Mouse (Mus musculus) CH12.LX (cell line): ENCODE data around the gene Gzmm. TPM values are rescaled to one million over a fixed set of nuclear protein-coding genes. Genes with fewer than 3 reads are reported as not detected.

Source experiments
- DNase-seq: peaks from one replicate; pipeline ENCODE4 v3.0.0-alpha.2; 2013; ENCODE audit errors: extremely low read depth
- H3K27ac ChIP-seq: 2 replicates; pipeline ENCODE4 v1.5.1; 2012; ENCODE audit warnings: low read depth, mild to moderate bottlenecking, control low read depth, moderate library complexity; ENCODE audit not compliant: insufficient read depth
- H3K27me3 ChIP-seq: replicated peaks from 2 replicates; pipeline ENCODE3; 2012; ENCODE audit warnings: inconsistent platforms
- H3K36me3 ChIP-seq, 2 experiments: replicated peaks in 1 of 2; 2 replicates each; pipeline versions ENCODE3 to v1.6.1; 2012; ENCODE audit warnings: inconsistent platforms in 1 of 2, low read length in 1 of 2, mild to moderate bottlenecking in 1 of 2, mixed read lengths in 1 of 2, moderate library complexity in 1 of 2; ENCODE audit not compliant: control insufficient read depth in 1 of 2, insufficient read depth in 1 of 2
- H3K4me1 ChIP-seq, 2 experiments: 2 replicates each; pipeline ENCODE4 v1.6.1; 2012; ENCODE audit warnings: inconsistent platforms in 1 of 2, moderate library complexity in 1 of 2; ENCODE audit not compliant: insufficient read depth in 2 of 2, control insufficient read depth in 1 of 2
- H3K4me2 ChIP-seq: 2 replicates; pipeline ENCODE4 v1.6.1; 2012; ENCODE audit warnings: low read depth, mild to moderate bottlenecking, control low read depth; ENCODE audit not compliant: poor library complexity, insufficient read depth, severe bottlenecking
- H3K4me3 ChIP-seq, 3 experiments: fragments of 150-350 bp in 1 of 3; sonication (generic) in 1 of 3; replicated peaks in 1 of 3; 2 replicates each; pipeline versions ENCODE3 to v1.5.1; 2011 to 2012; ENCODE audit warnings: low read depth in 2 of 3, low read length in 2 of 3, mild to moderate bottlenecking in 2 of 3, moderate library complexity in 2 of 3, control low read depth in 1 of 3, improper control_type of control experiment in 1 of 3, inconsistent platforms in 1 of 3, mixed read lengths in 1 of 3; ENCODE audit not compliant: poor library complexity in 1 of 3
- H3K79me2 ChIP-seq: replicated peaks from 2 replicates; pipeline ENCODE4 v1.6.1; 2012; ENCODE audit warnings: mild to moderate bottlenecking, moderate library complexity; ENCODE audit not compliant: control insufficient read depth, poor library complexity, insufficient read depth, severe bottlenecking; ENCODE audit errors: extremely low read depth
- H3K9ac ChIP-seq: 2 replicates; pipeline ENCODE4 v1.6.1; 2012; ENCODE audit warnings: low read depth, mild to moderate bottlenecking, control low read depth, moderate library complexity; ENCODE audit not compliant: insufficient read depth
- H3K9me3 ChIP-seq: replicated peaks from 2 replicates; pipeline ENCODE3; 2012; ENCODE audit warnings: low read length, inconsistent platforms, mixed read lengths
- EP300 ChIP-seq: IDR thresholded peaks from 2 replicates; pipeline ENCODE4 v1.6.1; 2011; ENCODE audit warnings: low read length, improper control_type of control experiment
- ETS1 ChIP-seq: conservative IDR thresholded peaks from 2 replicates; pipeline ENCODE4 v1.6.1; 2012; ENCODE audit warnings: low read depth, mild to moderate bottlenecking, inconsistent platforms, low read length, improper control_type of control experiment, moderate library complexity
- HCFC1 ChIP-seq: IDR thresholded peaks from 2 replicates; pipeline ENCODE4 v1.6.1; 2012; ENCODE audit warnings: low read depth, mild to moderate bottlenecking, inconsistent platforms, low read length, improper control_type of control experiment
- IRF4 ChIP-seq: IDR thresholded peaks from 2 replicates; pipeline ENCODE4 v1.6.1; 2014; ENCODE audit warnings: low read depth, mild to moderate bottlenecking, inconsistent platforms, low read length, improper control_type of control experiment
- JUN ChIP-seq: IDR thresholded peaks from 2 replicates; pipeline ENCODE4 v1.6.1; 2011; ENCODE audit warnings: low read depth, mild to moderate bottlenecking, low read length, improper control_type of control experiment, moderate library complexity; ENCODE audit not compliant: insufficient read depth
- JUND ChIP-seq: conservative IDR thresholded peaks from 2 replicates; pipeline ENCODE4 v1.6.1; 2011; ENCODE audit warnings: low read depth, low read length, improper control_type of control experiment
- KAT2A ChIP-seq: IDR thresholded peaks from 2 replicates; pipeline ENCODE4 v1.6.1; 2012; ENCODE audit warnings: low read length, improper control_type of control experiment, inconsistent platforms; ENCODE audit not compliant: insufficient replicate concordance
- MAX ChIP-seq: IDR thresholded peaks from 2 replicates; pipeline ENCODE4 v1.6.1; 2011; ENCODE audit warnings: low read length, improper control_type of control experiment
- MXI1 ChIP-seq: IDR thresholded peaks from 2 replicates; pipeline ENCODE4 v1.6.1; 2011; ENCODE audit warnings: mild to moderate bottlenecking, low read depth, low read length, improper control_type of control experiment
- NRF1 ChIP-seq: IDR thresholded peaks from 2 replicates; pipeline ENCODE4 v1.6.1; 2014; ENCODE audit warnings: low read depth, mild to moderate bottlenecking, inconsistent platforms, low read length, improper control_type of control experiment, moderate library complexity
- PAX5 ChIP-seq: IDR thresholded peaks from 2 replicates; pipeline ENCODE4 v1.6.1; 2012; ENCODE audit warnings: low read length, inconsistent platforms, mixed read lengths
- POLR2A ChIP-seq: IDR thresholded peaks from 2 replicates; pipeline ENCODE4 v1.6.1; 2011; ENCODE audit warnings: low read depth, mild to moderate bottlenecking, improper control_type of control experiment, low read length
- SIN3A ChIP-seq: IDR thresholded peaks from 2 replicates; pipeline ENCODE4 v1.6.1; 2012; ENCODE audit warnings: low read length, improper control_type of control experiment, inconsistent platforms
- TCF12 ChIP-seq: IDR thresholded peaks from 2 replicates; pipeline ENCODE4 v1.6.1; 2014; ENCODE audit warnings: low read depth, mild to moderate bottlenecking, inconsistent platforms, low read length, improper control_type of control experiment
- USF1 ChIP-seq: IDR thresholded peaks from 2 replicates; pipeline ENCODE4 v1.6.1; 2014; ENCODE audit warnings: low read depth, mild to moderate bottlenecking, inconsistent platforms, low read length, improper control_type of control experiment
- USF2 ChIP-seq: conservative IDR thresholded peaks from 2 replicates; pipeline ENCODE4 v1.6.1; 2011; ENCODE audit warnings: low read depth, low read length, improper control_type of control experiment
- ZC3H11A ChIP-seq: IDR thresholded peaks from 2 replicates; pipeline ENCODE4 v1.6.1; 2012; ENCODE audit warnings: low read depth, mild to moderate bottlenecking, inconsistent platforms, low read length, improper control_type of control experiment
- ZKSCAN1 ChIP-seq: IDR thresholded peaks from 2 replicates; pipeline ENCODE4 v1.6.1; 2012; ENCODE audit warnings: low read depth, inconsistent platforms, low read length, improper control_type of control experiment, borderline replicate concordance
- ZMIZ1 ChIP-seq: IDR thresholded peaks from 2 replicates; pipeline ENCODE4 v1.6.1; 2012; ENCODE audit warnings: low read depth, mild to moderate bottlenecking, inconsistent platforms, low read length, improper control_type of control experiment
- ZNF384 ChIP-seq: IDR thresholded peaks from 2 replicates; pipeline ENCODE4 v1.6.1; 2012; ENCODE audit warnings: low read depth, low read length, improper control_type of control experiment, inconsistent platforms
- dilution Hi-C: fragments of 300-500 bp; cut with MboI; formaldehyde crosslinking; loops from 2 replicates; pipeline ENCODE4 v1.14.3; 2020; ENCODE audit warnings: low sequenced_read_pairs; ENCODE audit not compliant: extremely low pct_unique_long_range_greater_than_20kb, extremely low pct_ligation_motif_present
- in situ Hi-C: fragments of 300-500 bp; cut with MboI; formaldehyde crosslinking; loops from 3 replicates; pipeline ENCODE4 v1.14.3; 2019; ENCODE audit warnings: low sequenced_read_pairs, low pct_ligation_motif_present, low pct_unique_long_range_greater_than_20kb, mixed read lengths
- polyA plus RNA-seq: library from polyadenylated mRNA; unstranded; fragments of >175 nt; gene quantifications from 2 replicates; pipeline ENCODE4 v1.2.1, GENCODE M21; 2012; ENCODE audit warnings: low read depth; ENCODE audit not compliant: insufficient read length
- total RNA-seq, 2 experiments: library from RNA; depleted of rRNA; stranded (reverse); fragments of 300-350 nt in 1 of 2; fragments of >200 nt in 1 of 2; gene quantifications; 2 replicates each; pipeline ENCODE4 v1.2.3; 2012 to 2014

The Gzmm gene
- total and polyA plus RNA-seq, 3 experiments, result 0.17 to 0.73 (median 0.59) TPM

DNA sequence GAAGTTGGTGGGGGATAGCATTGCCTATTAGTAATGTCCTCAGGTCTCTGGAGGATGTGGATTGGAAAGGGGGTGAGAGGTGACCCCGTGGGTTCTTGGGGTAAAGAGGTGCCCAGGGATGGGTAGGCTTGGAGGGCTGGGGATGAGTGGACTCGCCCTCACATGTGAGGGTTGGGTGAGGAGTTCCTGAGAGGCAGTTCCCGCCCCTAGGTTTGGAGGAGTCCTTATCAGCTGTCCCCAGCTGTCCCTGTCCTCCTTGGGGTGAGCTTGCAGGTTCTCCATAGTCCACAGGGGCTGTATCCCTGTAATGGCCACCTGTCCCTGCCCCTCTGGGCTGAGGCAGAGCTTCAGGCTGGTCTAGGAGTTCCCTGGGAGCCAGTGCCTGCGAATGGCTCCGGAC, 17.1 kb downstream of the Gzmm start:
- Histone ChIP-seq H3K9me3 (no peaks in the 10 kb centered on the region), H3K9ac (peak overlapping the region; percentile 95), H3K4me1 (peaks cover 21 to 33% of the 10 kb centered on the region in 2 experiments), H3K4me2 (peak overlapping the region; percentile 64), H3K79me2 (peaks cover 46% of the 10 kb centered on the region), H3K36me3 (peaks cover 28 to 53% of the 10 kb centered on the region in 2 experiments), H3K27ac (no peak overlapping the region), H3K27me3 (no peaks in the 10 kb centered on the region), H3K4me3 (peak overlapping the region; percentile 11 to 94 (median 87))
- DNase-seq, result no peak
- TF ChIP-seq EP300, result no peak
- peak; percentile 12; the same call in 1 of the 2 replicates for TF ChIP-seq POLR2A
- dilution Hi-C loops, result no loop called here
- in situ Hi-C loops, result no loop called here

DNA sequence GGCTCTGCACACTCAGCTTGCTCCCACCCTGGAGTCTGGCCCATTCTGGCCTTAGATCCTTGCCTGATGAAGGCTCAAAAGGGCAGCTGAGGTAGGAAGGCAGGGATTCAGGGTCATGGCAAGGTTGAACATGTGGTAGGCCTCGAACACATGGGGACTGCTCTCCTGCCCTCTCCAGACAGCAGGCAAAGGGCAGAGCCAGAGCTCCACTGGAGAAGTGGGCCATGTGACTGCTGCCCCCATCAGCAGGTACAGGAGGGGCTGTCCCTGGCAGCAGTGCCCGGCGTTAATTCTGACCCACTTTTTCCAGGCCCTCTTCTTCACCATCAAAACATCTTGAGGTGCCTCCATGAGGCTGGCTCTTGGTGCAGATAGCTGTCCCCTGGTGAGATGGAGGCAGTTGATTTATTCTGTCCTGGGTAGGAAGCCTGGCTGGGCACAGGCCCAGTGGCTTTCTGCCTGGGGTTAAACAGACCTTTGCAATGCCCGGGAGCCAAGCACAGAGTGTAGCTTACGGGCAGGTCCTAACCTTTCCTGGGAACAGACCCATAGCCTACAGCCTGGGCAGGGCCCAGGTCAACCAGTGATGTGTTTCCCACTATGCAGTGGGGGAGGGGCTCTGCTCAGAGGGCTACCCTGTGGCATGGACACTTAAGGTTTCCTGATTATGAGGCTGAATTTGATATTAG, 17.7 kb downstream of the Gzmm start:
- H3K9me3 ChIP-seq, result no peaks in the 10 kb centered on the region
- H3K4me2 ChIP-seq, result peak overlapping the region; percentile 64
- peak; percentile 72 for TF ChIP-seq MAX
- no peak for TF ChIP-seq KAT2A
- TF ChIP-seq JUN, result peak; percentile 11; the same call in 1 of the 2 replicates
- TF ChIP-seq ETS1, result 0 out of 2 replicates have a peak, but pooled peaks have one; percentile 15
- TF ChIP-seq ZMIZ1, result no peak
- no peak; the same call in 1 of the 2 replicates for TF ChIP-seq USF2
- peak; percentile 51 for TF ChIP-seq USF1
- no peak for TF ChIP-seq JUND
- no peak for TF ChIP-seq ZC3H11A
- 0 out of 2 replicates have a peak, but pooled peaks have one; percentile 9 for TF ChIP-seq POLR2A
- TF ChIP-seq, all 38 proteins: peak for 5
- Histone ChIP-seq H3K27me3 (no peaks in the 10 kb centered on the region), H3K79me2 (peaks cover 46% of the 10 kb centered on the region), H3K9ac (peak overlapping the region; percentile 95), H3K27ac (peak overlapping the region; percentile 12; the same call in 1 of the 2 replicates), H3K36me3 (peaks cover 34 to 59% of the 10 kb centered on the region in 2 experiments), H3K4me3 (peak overlapping the region in 2 of 3 experiments; percentile 87 to 94), H3K4me1 (peaks cover 21 to 33% of the 10 kb centered on the region in 2 experiments)
- dilution Hi-C loops, result no loop called here
- no peak for DNase-seq
- in situ Hi-C loops, result no loop called here

- Histone ChIP-seq H3K4me2 (no peak overlapping the region), H3K4me1 (peaks cover 21 to 33% of the 10 kb centered on the region in 2 experiments), H3K27me3 (no peaks in the 10 kb centered on the region), H3K36me3 (peaks cover 39 to 65% of the 10 kb centered on the region in 2 experiments), H3K9me3 (no peaks in the 10 kb centered on the region), H3K9ac (no peak overlapping the region), H3K4me3 (no peak overlapping the region), H3K79me2 (peaks cover 46% of the 10 kb centered on the region), H3K27ac (no peak overlapping the region)
- in situ Hi-C loops (no loop called here), dilution Hi-C loops (no loop called here)
- DNase-seq, result no peak
- TF ChIP-seq PAX5 (no peak), JUND (no peak), MXI1 (no peak), ZNF384 (no peak), NRF1 (no peak), IRF4 (no peak), SIN3A (no peak), TCF12 (no peak), HCFC1 (no peak), EP300 (no peak), ZKSCAN1 (no peak), POLR2A (no peak)
Measured at GRCm38 (mm10) chr10:79707162-79707561, 18.3 kb downstream of the Gzmm start.
